Mouse (Mus musculus) layer of hippocampus, adult 9-11 months (tissue): Measurements from ENCODE around the gene Rhox3a2.
"Not testable (repeated sequence)": the region's sequence is repeated elsewhere in the genome, so short reads cannot be mapped to it uniquely, and the experiment has no call there.

ENCODE experiments used
- DNase-seq: peaks from one replicate; pipeline ENCODE4 v3.0.0; 2022

Gene Rhox3a2

DNA sequence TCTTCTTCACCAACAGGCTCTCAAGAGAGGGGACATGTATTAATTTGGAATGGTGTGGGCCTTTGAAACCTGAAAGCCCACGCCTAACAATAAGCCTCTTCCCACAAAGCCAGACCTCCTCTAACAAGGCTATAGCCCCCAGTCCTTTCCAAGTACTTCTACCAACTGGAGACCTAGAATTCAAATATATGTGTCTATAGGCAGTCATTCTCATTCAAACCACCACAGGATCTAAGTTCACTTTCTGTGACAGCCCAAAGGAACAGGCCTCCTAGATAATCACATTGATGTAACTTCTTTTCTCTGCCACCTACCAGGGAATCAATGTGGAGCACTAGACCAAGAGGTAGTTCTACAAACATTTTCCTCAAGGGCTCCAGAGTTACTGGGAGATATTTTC is at the start of gene Rhox3a2:
Rhox3a2 (plus strand) TSS at position 301 of the 400 bp plus-strand sequence.
- DNase-seq = not testable (repeated sequence)

DNA sequence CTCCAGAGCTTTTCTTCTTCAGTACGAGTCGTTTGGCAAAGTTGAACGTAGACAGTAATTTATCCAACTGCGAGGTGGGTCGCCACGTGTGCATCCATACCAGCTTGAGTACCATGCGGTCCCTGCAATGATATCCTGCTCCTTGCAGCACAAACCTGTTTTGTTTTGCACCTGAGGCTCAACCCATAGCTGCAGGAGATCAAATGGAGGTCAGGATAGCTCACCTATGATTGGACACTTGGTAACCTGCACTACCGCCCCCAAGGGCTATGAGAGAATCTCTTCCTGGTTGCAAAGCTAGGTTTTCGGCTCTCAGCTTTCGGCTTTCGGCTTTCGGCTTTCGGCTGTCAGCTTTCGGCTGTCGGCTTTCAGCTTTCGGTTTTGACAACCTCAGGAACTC is 10.7 kb downstream of the Rhox3a2 start, which contains the start of gene Rhox4a2:
Rhox4a2 (plus strand) TSS at position 301 of the 400 bp plus-strand sequence.
- DNase-seq = not testable (repeated sequence)

DNA sequence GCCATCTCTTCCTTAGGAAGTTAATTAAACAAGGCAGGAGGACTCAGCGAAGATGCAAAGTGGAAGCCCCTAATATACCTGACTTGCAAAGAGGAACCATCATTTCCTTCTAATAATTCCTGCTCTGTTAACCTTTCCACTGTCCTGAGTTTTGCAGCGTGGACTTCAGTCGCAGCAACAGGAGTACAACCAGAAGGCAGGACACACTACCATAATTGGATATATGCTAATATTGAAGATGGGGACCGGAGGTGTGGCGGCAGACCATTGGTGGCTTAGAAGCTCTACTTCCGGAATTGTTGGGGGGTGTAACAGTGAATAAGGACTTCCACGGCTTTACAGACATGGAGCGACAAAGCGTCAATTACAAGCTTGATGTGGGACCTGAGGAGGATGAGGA is 31.9 kb downstream of the Rhox3a2 start, which contains the start of gene Rhox2b:
Rhox2b (plus strand) TSS at position 301 of the 400 bp plus-strand sequence.
- not testable (repeated sequence) for DNase-seq

DNA sequence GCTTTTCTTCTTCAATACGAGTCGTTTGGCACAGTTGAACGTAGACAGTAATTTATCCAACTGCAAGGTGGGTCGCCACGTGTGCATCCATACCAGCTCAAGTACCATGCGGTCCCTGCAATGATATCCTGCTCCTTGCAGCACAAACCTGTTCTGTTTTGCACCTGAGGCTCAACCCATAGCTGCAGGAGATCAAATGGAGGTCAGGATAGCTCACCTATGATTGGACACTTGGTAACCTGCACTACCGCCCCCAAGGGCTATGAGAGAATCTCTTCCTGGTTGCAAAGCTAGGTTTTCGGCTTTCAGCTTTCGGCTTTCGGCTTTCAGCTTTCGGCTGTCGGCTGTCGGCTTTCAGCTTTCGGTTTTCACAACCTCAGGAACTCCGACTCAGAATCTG is 52.4 kb downstream of the Rhox3a2 start, which contains the start of gene Rhox4b:
Rhox4b (plus strand) TSS at position 301 of the 400 bp plus-strand sequence.
- DNase-seq = not testable (repeated sequence)
